Mouse (Mus musculus) ovary, postnatal 14 days (tissue): Measurements from ENCODE around the gene Fbxo17.
"Not testable (repeated sequence)": the region's sequence is repeated elsewhere in the genome, so short reads cannot be mapped to it uniquely, and the experiment has no call there.

Experiments used
- DNase-seq: peaks from one replicate; pipeline ENCODE4 v3.0.0; 2022; ENCODE audit warnings: low spot score

The Fbxo17 gene

GRCm38 (mm10) chr7:28716590-28717281, at the start of gene Fbxo17:
Fbxo17 (plus strand) TSS chr7:28716804.
- DNase-seq: peak; percentile 44

DNA sequence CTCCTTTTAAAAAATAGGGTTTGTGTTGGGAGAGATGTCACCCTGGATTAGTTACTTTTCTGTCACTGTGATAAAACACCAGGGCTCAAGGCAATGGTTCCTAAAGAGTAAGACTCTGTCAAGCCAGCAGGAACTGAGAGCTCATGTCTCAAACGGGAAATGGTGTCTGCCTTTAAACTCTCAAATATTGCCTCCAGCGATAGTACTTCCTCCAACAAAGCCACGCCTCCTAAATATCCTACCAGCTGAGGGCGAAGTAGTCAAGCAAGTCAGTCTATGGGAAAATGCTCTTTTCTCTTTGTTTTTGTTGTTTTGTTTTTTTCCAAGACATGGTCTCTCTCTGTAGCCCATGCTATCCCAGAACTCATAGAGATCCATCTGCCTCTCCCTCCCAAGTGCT, 45.4 kb upstream of the Fbxo17 start:
- no peak for DNase-seq

- no peak for DNase-seq
These were observed 44.3 kb upstream of the Fbxo17 start for GRCm38 (mm10) chr7:28672276-28672675.

GRCm38 (mm10) chr7:28672786-28673185, 43.8 kb upstream of the Fbxo17 start:
- DNase-seq: not testable (repeated sequence)

DNA sequence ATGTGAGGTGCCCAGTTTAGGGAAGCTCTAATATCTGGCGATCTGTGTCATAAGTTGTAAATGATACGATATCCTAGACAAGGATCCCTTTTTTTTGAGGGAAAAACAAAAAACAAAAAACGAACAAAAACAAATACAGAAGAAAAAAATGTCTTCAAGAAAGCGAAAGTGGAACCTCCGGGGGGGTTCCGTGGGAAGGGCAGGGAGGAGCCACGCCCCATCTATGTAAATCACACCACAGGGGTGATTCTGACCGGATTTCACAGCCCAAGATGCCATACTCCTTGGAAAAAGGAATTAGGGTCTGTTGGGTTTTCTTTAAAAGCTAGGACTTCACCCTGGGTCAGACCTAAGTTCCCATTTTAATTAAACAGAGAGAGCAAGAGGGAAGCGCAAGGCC, 41.6 kb upstream of the Fbxo17 start:
- no peak for DNase-seq

- peak; percentile 22 for DNase-seq
These were observed 40.9 kb upstream of the Fbxo17 start for GRCm38 (mm10) chr7:28675746-28676145.

- DNase-seq: no peak
These were observed 39.6 kb upstream of the Fbxo17 start for GRCm38 (mm10) chr7:28676811-28677541.

DNA sequence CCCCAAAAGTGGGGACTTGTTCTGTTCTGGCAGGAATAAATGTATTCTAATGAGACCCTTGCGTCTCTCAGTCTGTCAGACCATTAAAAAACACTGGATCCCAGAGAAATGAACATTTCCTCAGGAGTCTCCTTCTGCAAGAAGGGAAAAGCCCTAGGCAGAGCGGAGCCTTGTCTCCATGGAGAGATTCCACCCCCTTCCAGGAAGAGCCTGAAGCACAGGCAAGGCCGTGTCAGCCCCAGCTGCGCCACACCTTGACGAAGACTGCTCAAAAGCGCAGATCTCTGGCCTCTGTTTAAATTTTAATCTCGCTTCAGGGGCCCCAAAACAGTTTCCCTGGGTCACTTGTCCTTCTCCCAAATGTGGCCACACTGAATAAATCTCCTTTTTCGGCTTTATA, 39.0 kb upstream of the Fbxo17 start:
- DNase-seq: no peak

- DNase-seq: no peak
These were observed 25.5 kb upstream of the Fbxo17 start for GRCm38 (mm10) chr7:28691075-28691474.

DNA sequence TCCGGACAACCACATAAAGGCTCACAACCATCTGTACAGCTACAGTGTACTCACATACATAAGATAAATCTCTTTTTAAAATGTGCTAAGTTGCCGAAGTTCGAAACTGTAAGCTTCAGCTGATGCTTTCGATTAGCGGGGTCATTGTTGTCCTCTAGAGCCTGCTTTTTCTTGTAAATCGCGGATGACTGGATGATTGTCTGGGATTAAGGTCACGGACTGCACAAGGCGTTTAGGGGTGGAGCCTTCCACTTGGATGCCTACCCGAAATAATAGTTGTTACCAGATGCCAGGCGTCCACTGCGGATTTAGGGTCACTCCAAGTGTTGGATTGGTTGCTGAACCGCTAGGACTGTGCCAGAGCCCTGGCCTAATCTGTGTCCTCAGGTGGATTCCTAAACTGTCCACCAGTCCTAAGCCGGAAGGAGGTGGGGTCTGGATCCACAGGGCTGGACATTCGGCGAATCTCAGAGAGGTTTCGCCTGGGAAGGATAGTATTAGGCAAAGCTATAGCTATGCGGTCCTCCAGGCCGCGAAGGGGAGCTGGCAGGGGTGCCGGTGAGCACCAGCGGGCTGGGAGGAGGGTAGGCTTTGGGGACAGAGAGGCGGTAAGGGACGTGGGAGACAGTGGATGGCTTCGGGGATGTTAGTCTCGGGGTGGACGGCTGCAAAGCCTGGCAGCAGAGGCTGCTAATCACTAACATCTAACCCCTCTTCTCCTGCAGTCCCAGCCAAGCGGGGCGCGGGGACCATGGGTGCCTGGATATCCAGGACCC, 23.9 kb upstream of the Fbxo17 start, which contains the start of gene Fbxo27:
Gene Fbxo27 (plus strand): TSS at position 305 of the 776 bp plus-strand sequence.
- DNase-seq: no peak

DNA sequence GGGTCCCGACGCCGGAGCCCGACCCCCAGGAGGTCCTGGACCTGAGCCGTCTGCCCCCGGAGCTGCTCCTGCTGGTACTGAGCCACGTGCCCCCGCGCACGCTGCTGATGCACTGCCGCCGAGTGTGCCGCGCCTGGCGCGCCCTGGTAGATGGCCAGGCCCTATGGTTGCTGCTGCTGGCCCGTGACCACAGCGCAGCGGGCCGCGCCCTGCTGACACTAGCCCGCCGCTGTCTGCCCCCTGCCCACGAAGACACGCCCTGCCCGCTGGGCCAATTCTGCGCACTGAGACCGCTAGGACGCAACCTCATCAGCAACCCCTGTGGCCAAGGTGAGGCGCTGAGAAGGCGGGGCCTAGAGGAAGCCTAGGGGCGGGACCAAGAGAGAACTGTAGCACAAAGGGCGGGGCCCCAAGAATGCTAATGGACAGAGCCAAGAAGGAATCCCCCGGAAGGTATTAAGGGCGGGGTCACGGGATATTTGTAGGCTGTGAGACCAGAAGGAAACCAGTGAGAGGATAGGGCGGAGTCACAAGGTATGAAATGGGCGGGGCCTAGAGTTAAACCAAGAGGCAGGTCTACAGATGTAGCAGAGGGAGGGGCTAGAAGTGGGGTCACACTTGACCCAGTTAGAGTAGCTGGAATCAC, 23.2 kb upstream of the Fbxo17 start:
- peak; percentile 54 for DNase-seq

GRCm38 (mm10) chr7:28694423-28694822, 22.2 kb upstream of the Fbxo17 start:
- DNase-seq: no peak

DNA sequence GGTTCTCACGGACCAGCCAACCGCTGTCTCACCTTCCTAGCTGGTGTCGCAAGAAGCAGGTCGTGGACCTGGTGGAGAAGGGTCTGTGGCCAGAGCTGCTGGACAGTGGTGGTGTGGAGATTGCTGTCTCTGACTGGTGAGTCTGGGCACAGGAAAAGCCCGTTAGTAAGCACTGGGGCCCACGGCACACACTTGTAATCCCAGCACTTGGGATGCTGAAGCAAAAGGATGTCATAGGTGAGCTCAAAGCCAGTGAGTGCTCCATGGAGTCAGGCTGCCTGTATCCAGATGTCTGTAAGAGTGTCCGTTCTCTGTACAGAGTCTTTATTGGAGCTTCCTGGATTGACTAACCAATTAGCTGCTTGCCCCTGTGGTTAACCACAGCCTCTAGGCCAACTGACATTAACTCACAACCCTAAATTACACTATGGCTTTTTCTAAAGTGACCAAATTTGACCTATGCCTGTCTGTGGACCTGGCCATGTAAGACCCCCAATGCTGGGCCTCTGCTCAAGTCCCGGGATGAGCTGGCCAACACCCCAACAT, 21.6 kb upstream of the Fbxo17 start:
- DNase-seq: no peak

- DNase-seq: no peak
These were observed 19.3 kb upstream of the Fbxo17 start for GRCm38 (mm10) chr7:28697277-28697676.

GRCm38 (mm10) chr7:28700269-28700668, 16.3 kb upstream of the Fbxo17 start:
- no peak for DNase-seq

- not testable (repeated sequence) for DNase-seq
These were observed 15.3 kb upstream of the Fbxo17 start for GRCm38 (mm10) chr7:28701306-28701705.

DNA sequence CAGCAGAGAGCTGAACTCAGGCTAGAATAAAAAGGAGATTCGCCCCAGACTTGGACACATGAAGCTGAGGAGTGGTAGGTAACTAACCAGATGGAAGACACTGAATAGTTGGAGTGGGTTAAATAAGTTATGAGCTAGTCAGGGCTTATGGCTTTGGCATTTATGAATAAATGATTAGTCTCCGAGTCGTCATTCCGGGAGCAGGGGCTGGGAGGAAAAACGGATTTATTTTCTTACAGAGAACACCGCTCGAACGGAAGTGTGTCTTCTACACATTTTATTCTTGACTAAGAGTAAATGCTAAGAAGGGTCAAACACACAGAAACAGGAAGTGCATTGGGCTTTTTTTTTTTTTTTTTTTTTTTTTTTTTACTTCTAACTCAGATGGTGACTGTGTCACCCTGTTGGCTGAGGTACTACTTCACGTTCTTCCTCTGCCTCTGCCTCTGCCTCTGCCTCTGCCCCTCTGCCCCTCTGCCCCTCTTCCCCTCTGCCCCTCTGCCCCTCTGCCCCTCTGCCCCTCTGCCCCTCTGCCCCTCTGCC, 13.9 kb upstream of the Fbxo17 start:
- no peak for DNase-seq

GRCm38 (mm10) chr7:28709454-28709853, 7.2 kb upstream of the Fbxo17 start:
- DNase-seq: no peak

- no peak for DNase-seq
These were observed 5.6 kb upstream of the Fbxo17 start for GRCm38 (mm10) chr7:28710962-28711361.

DNA sequence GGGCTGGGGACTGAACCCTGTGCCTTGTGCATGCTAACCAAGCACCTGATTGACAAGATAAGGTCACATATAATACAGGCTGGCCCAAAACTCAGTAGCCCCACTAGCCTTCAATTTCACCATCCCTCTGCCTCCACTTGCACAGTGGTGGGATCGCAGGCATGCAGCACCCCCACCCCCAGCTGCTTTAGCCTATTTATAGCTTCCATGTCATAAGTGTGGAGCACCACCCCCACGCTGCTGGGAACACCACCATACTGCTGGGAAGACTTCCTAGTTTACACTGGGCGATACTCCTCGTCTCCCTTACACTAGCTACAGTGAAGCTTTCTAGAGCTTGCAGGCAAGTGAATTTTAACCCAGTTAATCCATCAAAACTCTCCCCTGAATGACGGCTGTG, 1.9 kb upstream of the Fbxo17 start:
- DNase-seq: no peak

DNA sequence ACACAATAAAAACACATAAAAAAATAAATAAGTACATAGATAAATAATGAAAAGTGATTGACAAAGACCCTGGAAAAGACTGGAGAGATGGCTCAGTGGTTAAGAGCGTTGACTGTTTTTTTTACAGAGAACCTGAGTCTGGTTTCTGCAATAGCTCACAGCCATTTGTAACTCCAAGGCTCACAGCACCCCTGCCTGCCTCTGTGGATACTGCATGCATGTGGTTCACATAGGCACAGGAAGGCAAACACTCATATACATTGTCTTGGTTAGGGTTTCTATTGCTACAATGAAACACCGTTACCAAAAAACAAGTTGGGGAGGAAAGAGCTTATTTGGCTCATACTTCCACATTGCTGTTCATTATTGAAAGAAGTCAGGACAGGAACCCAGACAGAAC, 1.0 kb upstream of the Fbxo17 start:
- DNase-seq: no peak

- no peak for DNase-seq
These were observed 1.1 kb downstream of the Fbxo17 start for GRCm38 (mm10) chr7:28717726-28718125.
